Mouse (Mus musculus): ENCODE measurements around the gene Lhcgr. TPM values are rescaled to one million over a fixed set of nuclear protein-coding genes. Genes with fewer than 3 reads are reported as not detected.
A peak's percentile ranks its signal among the peaks of the same experiment; 100 is the strongest.

Lhcgr gene
- total RNA-seq, 1 experiment from 2014 or later, result not detected

DNA sequence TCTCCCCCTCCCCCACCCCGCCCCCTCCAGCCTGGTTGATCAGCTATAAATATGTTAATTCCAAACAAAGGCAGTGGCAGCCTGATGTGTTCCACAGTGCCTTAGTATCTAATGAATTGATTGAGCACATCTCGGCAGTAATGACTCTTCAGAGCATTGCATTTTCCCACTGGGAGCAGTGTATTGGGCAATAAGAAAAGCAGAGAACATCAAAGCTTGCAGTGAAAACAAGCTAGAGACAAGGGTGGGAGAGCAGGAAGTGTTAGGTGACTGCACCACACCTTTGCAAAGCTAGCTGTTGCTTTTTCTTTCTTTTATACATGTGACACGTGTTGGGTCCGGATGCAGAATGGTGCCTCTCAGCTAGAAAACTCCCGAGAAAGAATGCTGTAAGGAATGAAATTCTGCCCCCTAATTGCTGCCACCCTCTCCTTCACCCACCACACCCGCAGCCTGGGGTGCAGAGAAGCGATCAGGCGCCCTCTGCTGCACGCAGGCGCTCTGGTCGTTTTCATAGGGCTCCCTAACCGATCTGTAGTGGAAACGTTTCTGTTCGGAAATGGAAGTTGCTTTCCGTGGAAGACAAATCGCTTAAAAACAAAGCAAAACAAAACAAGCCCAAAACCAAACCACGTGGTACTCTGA, 38.8 kb downstream of the Lhcgr start:
- peak; percentile 31 for ATAC-seq (ENCODE audit: extremely low read depth, insufficient number of reproducible peaks, low FRiP score, poor library complexity, severe bottlenecking)

DNA sequence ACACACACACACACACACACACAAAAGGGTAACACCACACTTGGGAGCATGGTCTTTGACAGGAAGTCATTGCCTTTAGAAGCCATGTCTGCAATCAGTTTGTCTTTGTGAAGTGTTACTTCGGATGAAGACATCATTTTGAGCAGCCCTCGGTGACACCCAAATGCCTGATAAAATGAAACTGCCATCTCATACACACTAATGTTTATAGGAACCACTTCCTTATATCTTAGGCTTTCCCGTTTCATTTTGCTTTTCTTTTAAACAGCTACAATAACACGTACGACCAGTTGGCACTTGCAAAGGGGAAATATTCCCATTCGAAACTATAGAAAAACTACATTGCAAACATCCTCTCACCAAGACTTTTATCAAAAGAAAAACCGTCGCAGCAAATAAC, 42.1 kb downstream of the Lhcgr start:
- no peak for ATAC-seq (ENCODE audit: extremely low read depth, insufficient number of reproducible peaks, low FRiP score, poor library complexity, severe bottlenecking)

GRCm38 (mm10) chr17:88706231-88706649, 85.5 kb downstream of the Lhcgr start:
- no peak for ATAC-seq (ENCODE audit: extremely low read depth, insufficient number of reproducible peaks, low FRiP score, poor library complexity, severe bottlenecking)

DNA sequence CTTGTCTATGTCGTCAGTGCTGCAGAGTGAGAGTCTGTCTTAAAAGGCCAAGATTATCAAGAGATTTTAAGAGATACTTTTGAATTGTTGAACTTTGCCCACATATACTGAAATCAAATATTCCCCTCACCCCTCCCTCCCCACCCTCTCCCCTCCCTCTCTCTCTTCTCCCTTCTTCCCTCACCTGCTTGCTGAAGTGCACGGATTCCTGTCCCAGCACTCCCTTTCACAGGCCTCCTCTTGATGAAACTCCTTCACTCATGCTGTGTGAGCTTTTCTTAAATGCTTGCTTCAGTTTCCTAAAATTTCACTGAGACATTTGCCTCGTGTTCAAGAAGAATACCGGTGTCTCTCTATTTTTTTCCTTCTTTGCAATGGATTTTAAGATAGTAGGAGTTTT, 88.7 kb downstream of the Lhcgr start:
- no peak for ATAC-seq (ENCODE audit: extremely low read depth, insufficient number of reproducible peaks, low FRiP score, poor library complexity, severe bottlenecking)

DNA sequence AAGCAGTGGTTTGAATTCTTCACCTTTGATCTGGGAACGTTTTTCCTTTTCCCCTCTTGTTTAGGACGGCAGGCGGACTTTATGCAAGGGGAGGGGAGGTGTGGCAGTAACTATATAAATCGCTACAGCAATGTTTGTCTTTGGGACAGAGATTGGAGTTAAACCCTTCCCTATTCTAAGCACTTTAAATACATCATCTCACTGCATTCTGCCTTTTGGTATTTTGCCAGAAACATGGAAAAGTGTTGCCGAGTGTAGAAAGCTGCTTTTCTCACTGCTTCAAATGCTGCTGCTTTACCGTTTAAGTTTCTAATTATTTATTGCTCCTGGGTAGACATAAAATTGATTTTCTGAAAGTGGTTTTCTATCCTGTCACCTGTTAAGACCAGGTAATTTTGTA, 89.4 kb downstream of the Lhcgr start:
- ATAC-seq (ENCODE audit: extremely low read depth, insufficient number of reproducible peaks, low FRiP score, poor library complexity, severe bottlenecking), result no peak

DNA sequence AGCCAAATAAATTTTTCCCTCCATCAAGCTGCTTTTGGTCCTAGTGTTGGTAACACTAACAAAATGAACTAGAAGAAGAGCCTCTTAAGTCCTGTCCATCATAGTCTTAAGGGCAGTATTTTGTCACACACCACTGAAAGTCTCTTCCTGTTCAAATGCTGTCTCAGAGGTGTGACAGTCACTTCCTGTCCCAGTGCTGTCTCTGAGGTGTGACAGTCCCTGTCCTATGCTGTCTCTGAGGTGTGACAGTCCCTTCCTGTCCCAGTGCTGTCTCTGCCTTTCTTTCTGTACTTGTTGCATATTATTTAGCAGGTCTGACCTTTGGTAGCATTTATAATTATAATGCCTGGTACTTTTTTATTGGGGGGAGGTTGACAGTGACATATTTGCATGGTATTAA, 90.9 kb downstream of the Lhcgr start:
- peak; percentile 78 for ATAC-seq (ENCODE audit: extremely low read depth, insufficient number of reproducible peaks, low FRiP score, poor library complexity, severe bottlenecking)

- no peak for ATAC-seq (ENCODE audit: extremely low read depth, insufficient number of reproducible peaks, low FRiP score, poor library complexity, severe bottlenecking)
Observed at GRCm38 (mm10) chr17:88696656-88697333, 95.0 kb downstream of the Lhcgr start.

DNA sequence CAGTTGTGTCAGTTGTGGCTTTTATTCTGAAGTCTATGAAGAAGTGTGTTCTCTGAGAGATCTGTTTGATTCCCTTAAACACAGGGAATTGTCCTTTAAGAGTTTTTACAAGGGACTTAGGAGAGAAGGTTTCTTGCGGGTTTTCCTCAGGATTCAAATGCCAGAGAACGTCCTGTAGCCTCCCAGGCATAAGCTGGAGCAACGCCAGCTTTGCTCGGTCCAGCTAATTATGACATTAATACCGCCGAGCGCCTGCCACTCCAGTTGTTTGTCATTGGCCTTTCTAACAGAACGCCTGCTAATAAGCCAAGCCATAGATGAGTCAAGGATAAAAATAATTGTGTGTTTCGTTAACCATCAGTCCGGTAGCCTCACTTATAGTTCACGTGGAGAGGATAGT, 103.6 kb downstream of the Lhcgr start:
- no peak for ATAC-seq (ENCODE audit: extremely low read depth, insufficient number of reproducible peaks, low FRiP score, poor library complexity, severe bottlenecking)

- no peak for ATAC-seq (ENCODE audit: extremely low read depth, insufficient number of reproducible peaks, low FRiP score, poor library complexity, severe bottlenecking)
Observed at GRCm38 (mm10) chr17:88675310-88676309, 116.2 kb downstream of the Lhcgr start.

DNA sequence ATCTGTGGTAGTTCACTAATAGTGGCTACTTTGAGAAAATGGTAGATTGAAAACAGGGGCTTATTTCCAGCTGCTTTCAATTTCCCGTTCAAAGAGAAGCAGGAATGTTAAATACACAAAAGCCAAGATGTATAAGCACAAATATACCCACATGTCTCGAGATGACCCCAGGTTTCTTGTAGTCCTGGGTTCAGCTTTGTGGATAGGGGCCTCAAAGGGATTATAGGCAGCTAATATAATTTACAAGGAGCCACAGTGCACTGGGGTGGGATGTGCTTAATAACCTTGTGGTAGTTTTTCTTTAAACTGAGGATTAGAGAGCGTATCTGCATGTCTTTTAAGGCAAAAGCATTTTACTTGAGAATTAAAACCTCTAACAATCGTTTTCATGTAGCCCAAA, 121.0 kb downstream of the Lhcgr start:
- ATAC-seq (ENCODE audit: extremely low read depth, insufficient number of reproducible peaks, low FRiP score, poor library complexity, severe bottlenecking), result no peak

DNA sequence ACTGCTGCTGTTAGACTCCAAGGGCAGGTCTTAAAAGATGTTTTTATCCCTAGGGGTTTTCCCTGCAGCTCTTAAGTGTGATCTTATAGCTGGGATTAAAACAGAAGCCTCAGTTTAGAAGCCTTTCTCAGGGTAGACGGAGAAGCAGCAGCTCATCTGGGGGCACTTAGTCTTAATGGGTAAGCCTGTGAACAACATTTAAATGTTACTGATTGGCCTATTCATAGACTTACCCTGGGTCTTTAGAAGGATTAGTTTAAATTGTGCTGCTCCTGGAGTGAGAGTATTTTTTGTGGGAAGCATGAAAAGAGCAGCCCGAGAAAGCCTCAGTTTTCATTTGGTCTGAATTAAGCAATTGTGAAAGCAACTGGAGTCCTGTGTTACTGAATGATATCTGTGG, 121.9 kb downstream of the Lhcgr start:
- ATAC-seq (ENCODE audit: extremely low read depth, insufficient number of reproducible peaks, low FRiP score, poor library complexity, severe bottlenecking), result no peak

DNA sequence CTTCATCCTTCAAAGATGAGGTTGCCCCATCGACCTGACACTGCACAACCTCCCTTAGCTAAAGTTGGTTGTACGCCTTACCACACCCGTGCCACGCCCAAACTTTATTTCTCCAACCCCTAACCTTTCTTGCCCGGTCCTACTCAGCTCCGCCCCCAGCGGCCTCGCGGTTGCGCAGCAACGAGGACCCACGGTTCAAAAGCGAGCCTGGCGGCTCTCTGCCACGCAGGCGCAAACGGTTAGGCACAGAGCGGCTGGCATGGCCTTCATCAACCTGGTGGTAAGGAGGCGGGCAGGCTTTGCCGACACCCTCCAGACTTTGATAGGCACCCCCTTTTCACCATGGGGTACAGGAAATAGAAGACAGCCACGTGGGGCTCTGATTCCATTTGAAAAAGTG, 123.3 kb downstream of the Lhcgr start, which contains the start of gene Gtf2a1l:
Gene Gtf2a1l, plus strand, starts transcription at position 209 of the 400 bp plus-strand sequence.
- ATAC-seq (ENCODE audit: extremely low read depth, insufficient number of reproducible peaks, low FRiP score, poor library complexity, severe bottlenecking), result peak; percentile 36; the same call in 1 of the 2 replicates

Other genes starting within 250 kb of the Lhcgr start
- gene Ston1, start 194.3 kb downstream of the Lhcgr start, total RNA-seq (2017), result not detected in 2 replicates
- 1.0 TPM in 1 of 2 replicates, not detected in the other for gene Gtf2a1l, start 123.3 kb downstream of the Lhcgr start, total RNA-seq (2017)

All from neutrophil, adult 5-6 weeks (primary cell).